Mouse (Mus musculus) ES-E14 (cell line): Measurements from ENCODE around the gene Ttc37.

ENCODE experiments used
- CHD2 ChIP-seq: IDR thresholded peaks from 2 replicates; pipeline ENCODE4 v1.6.1; 2014; ENCODE audit warnings: mild to moderate bottlenecking, low read depth, low read length, inconsistent platforms
- HCFC1 ChIP-seq: IDR thresholded peaks from 2 replicates; pipeline ENCODE4 v1.6.1; 2012; ENCODE audit warnings: low read length, inconsistent platforms, borderline replicate concordance; ENCODE audit not compliant: insufficient read depth

DNA sequence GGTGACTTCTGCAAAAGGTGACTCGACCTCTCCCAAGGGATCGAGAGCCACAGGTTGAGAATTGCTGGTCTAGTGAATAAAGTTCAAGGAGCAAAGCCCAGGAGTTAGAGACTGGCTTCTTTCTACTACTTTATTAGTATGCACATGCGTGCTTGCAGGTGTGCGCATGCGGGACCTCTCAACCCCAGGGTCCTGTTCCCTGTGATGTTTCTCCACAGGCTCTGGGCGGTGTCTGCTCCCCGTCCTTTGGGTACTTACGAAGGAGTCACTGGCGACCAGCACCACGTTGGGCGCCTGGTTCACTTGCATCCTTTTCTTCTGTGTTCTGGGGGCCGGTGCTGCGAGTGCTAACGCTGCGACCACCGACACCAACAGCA, 430 bp upstream of the Ttc37 start:
- TF ChIP-seq HCFC1 (no peak), CHD2 (no peak)
